ENCODE assay signal across 11 mouse cellular contexts in the genomic region with DNA sequence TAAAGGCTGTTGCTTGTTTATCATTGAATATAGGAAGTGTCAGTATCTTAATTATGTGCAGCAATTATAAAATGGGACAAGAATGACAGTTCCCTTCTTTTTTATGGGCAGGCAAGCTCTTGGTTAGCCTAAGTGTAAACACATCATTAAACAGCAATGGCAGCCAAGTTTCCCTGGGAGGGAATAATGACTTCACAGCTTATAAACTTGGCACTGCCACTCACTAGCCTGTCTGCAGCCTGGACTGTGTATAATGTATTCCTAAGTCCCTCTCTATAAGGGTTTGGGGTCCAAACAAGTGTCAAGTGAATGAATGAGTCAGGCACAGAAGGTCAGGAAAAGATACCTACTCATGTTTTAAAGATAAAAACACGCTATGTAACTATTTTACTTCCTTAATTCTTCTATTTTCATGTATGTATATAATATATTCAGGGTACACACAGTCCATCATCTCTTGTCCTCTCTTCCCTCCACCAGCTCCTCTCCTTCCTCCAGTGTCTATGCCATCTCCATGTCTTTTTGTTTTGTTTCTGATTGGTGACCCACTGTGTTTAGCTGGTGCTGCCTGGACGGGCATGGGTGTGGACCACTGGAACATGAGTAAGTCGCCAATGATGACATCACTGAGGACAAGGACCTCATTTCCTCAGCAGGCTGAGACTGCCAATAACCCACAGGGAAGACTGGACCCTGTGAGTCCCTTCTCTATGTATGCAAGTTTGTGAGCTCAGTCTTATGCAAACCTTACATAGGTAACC.
DNase-seq lines count a peak whose midpoint lies in the region; ATAC-seq lines count a peak whose summit lies in the region.
"Had no signal": no experiment of that assay in that cellular context is flagged by ENCODE, and none has a peak within 500 bp of the region (broad histone marks: within the 10 kb centered on the region; RNA-seq: fewer than 3 reads in every experiment).

No protein-coding gene starts in this region.

- no peak overlapping the region for H3K4me3 ChIP-seq in hindbrain, embryonic 14.5 days (replicated peaks; ENCODE audit: low read length)
- H3K4me3 ChIP-seq in hindbrain, embryonic 11.5 days (ENCODE audit: low read depth, low read length), result no peak overlapping the region
- H3K4me3 ChIP-seq in forebrain, embryonic 14.5 days (ENCODE audit: low read depth, low read length), result no peak overlapping the region
- no peak overlapping the region for H3K4me3 ChIP-seq in hindbrain, embryonic 16.5 days (ENCODE audit: low read length)
- no peak overlapping the region for H3K4me3 ChIP-seq in midbrain, embryonic 15.5 days
- H3K4me3 ChIP-seq: erythroblast, embryonic 14.5 days had no signal

- H3K27me3 ChIP-seq in hindbrain, embryonic 14.5 days (ENCODE audit: control insufficient read depth, insufficient read depth, low read length), result no peaks in the 10 kb centered on the region
- no peaks in the 10 kb centered on the region for H3K27me3 ChIP-seq in hindbrain, embryonic 11.5 days (ENCODE audit: control insufficient read depth, insufficient read depth, low read length)
- H3K27me3 ChIP-seq in forebrain, embryonic 14.5 days (replicated peaks; ENCODE audit: control insufficient read depth, insufficient read depth, low read length), result no peaks in the 10 kb centered on the region
- no peaks in the 10 kb centered on the region for H3K27me3 ChIP-seq in hindbrain, embryonic 16.5 days (replicated peaks; ENCODE audit: control insufficient read depth, insufficient read depth, low read length)
- no peaks in the 10 kb centered on the region for H3K27me3 ChIP-seq in midbrain, embryonic 15.5 days (replicated peaks)

- H3K4me1 ChIP-seq in hindbrain, embryonic 14.5 days (replicated peaks; ENCODE audit: control insufficient read depth, insufficient read depth, low read length), result no peaks in the 10 kb centered on the region
- no peaks in the 10 kb centered on the region for H3K4me1 ChIP-seq in hindbrain, embryonic 11.5 days (replicated peaks; ENCODE audit: control insufficient read depth, insufficient read depth, low read length)
- no peaks in the 10 kb centered on the region for H3K4me1 ChIP-seq in forebrain, embryonic 14.5 days (ENCODE audit: control insufficient read depth, insufficient read depth, low read length)
- H3K4me1 ChIP-seq in hindbrain, embryonic 16.5 days (ENCODE audit: control insufficient read depth, insufficient read depth, low read depth, low read length), result no peaks in the 10 kb centered on the region
- H3K4me1 ChIP-seq in midbrain, embryonic 15.5 days, result no peaks in the 10 kb centered on the region

- no peak overlapping the region for H3K4me2 ChIP-seq in hindbrain, embryonic 14.5 days (replicated peaks)
- no peak overlapping the region for H3K4me2 ChIP-seq in hindbrain, embryonic 11.5 days (replicated peaks; ENCODE audit: low read depth, low read length)
- no peak overlapping the region for H3K4me2 ChIP-seq in forebrain, embryonic 14.5 days (ENCODE audit: low read length)
- H3K4me2 ChIP-seq in hindbrain, embryonic 16.5 days (ENCODE audit: low read length), result no peak overlapping the region
- H3K4me2 ChIP-seq in midbrain, embryonic 15.5 days, result no peak overlapping the region

- no peak overlapping the region for H3K9ac ChIP-seq in hindbrain, embryonic 14.5 days
- H3K9ac ChIP-seq in hindbrain, embryonic 11.5 days (ENCODE audit: low read depth, low read length), result no peak overlapping the region
- H3K9ac ChIP-seq in forebrain, embryonic 14.5 days (ENCODE audit: low read length), result no peak overlapping the region
- H3K9ac ChIP-seq in hindbrain, embryonic 16.5 days (ENCODE audit: low read depth, low read length), result no peak overlapping the region
- H3K9ac ChIP-seq in midbrain, embryonic 15.5 days, result no peak overlapping the region

- peak; percentile 65 for DNase-seq in hindbrain, embryonic 14.5 days (ENCODE audit: low spot score)
- no peak for DNase-seq in hindbrain, embryonic 11.5 days (ENCODE audit: low spot score)
- peak; percentile 84 for DNase-seq in forebrain, embryonic 14.5 days (ENCODE audit: low spot score)
- DNase-seq in kidney, adult 11 months, result no peak
- DNase-seq in adrenal gland, postnatal 36 days, result no peak
- no peak for DNase-seq in left cerebral cortex, postnatal 10 days (ENCODE audit: extremely low spot score in 1 of 2, low spot score in 2 of 2)
- DNase-seq: gastrocnemius, postnatal 25 days; right cerebral cortex, postnatal 25 days had no signal

- no peaks in the 10 kb centered on the region for H3K9me3 ChIP-seq in hindbrain, embryonic 14.5 days (ENCODE audit: control insufficient read depth, low read length)
- no peaks in the 10 kb centered on the region for H3K9me3 ChIP-seq in hindbrain, embryonic 11.5 days (ENCODE audit: control insufficient read depth, low read length)
- H3K9me3 ChIP-seq in forebrain, embryonic 14.5 days (replicated peaks; ENCODE audit: control insufficient read depth, low read length), result no peaks in the 10 kb centered on the region
- H3K9me3 ChIP-seq in hindbrain, embryonic 16.5 days (ENCODE audit: control insufficient read depth, low read length), result no peaks in the 10 kb centered on the region
- H3K9me3 ChIP-seq in midbrain, embryonic 15.5 days, result no peaks in the 10 kb centered on the region

- no peak overlapping the region for H3K27ac ChIP-seq in hindbrain, embryonic 14.5 days
- no peak overlapping the region for H3K27ac ChIP-seq in hindbrain, embryonic 11.5 days (ENCODE audit: low read depth, low read length)
- H3K27ac ChIP-seq in forebrain, embryonic 14.5 days (ENCODE audit: low read depth, low read length), result no peak overlapping the region
- H3K27ac ChIP-seq in hindbrain, embryonic 16.5 days (ENCODE audit: low read depth, low read length), result no peak overlapping the region
- no peak overlapping the region for H3K27ac ChIP-seq in midbrain, embryonic 15.5 days

- peak; percentile 86 for ATAC-seq in hindbrain, embryonic 14.5 days (ENCODE audit: low FRiP score)
- ATAC-seq in hindbrain, embryonic 11.5 days (ENCODE audit: low FRiP score), result no peak
- ATAC-seq in forebrain, embryonic 14.5 days, result peak; percentile 95
- ATAC-seq in hindbrain, embryonic 16.5 days, result peak; percentile 94
- peak; percentile 71 for ATAC-seq in midbrain, embryonic 15.5 days (replicated peaks)

- intact Hi-C loops in left cerebral cortex, postnatal 10 days (cut with DNase I), result no loop called here

- WGBS in hindbrain, embryonic 14.5 days, result 79% methylated on average over 3 of the region's 3 CpGs
- WGBS in hindbrain, embryonic 11.5 days, result 92% methylated on average over 3 of the region's 3 CpGs
- 74% methylated on average over 3 of the region's 3 CpGs for WGBS in forebrain, embryonic 14.5 days
- WGBS in hindbrain, embryonic 16.5 days, result 74% methylated on average over 3 of the region's 3 CpGs
- 73% methylated on average over 3 of the region's 3 CpGs for WGBS in midbrain, embryonic 15.5 days

- no peaks in the 10 kb centered on the region for H3K36me3 ChIP-seq in hindbrain, embryonic 14.5 days (replicated peaks; ENCODE audit: control insufficient read depth, insufficient read depth)
- no peaks in the 10 kb centered on the region for H3K36me3 ChIP-seq in hindbrain, embryonic 11.5 days (ENCODE audit: control insufficient read depth, insufficient read depth, low read length)
- H3K36me3 ChIP-seq in forebrain, embryonic 14.5 days (ENCODE audit: control insufficient read depth, insufficient read depth, low read length), result no peaks in the 10 kb centered on the region
- H3K36me3 ChIP-seq in hindbrain, embryonic 16.5 days (ENCODE audit: control insufficient read depth, insufficient read depth, low read length), result no peaks in the 10 kb centered on the region
- H3K36me3 ChIP-seq in midbrain, embryonic 15.5 days (replicated peaks), result no peaks in the 10 kb centered on the region

Comparison
In these comparisons a context has a peak if more than half of its experiments do, and no peak if none do; other contexts are left out.
1. DNase-seq: peak in hindbrain, embryonic 14.5 days (single experiment) and forebrain, embryonic 14.5 days (single experiment); none in hindbrain, embryonic 11.5 days (single experiment), kidney, adult 11 months (single experiment), adrenal gland, postnatal 36 days (0 of 2) and left cerebral cortex, postnatal 10 days (0 of 2).